Mouse (Mus musculus): ENCODE data around the gene Ano6.

The Ano6 gene

GRCm38 (mm10) chr15:95855953-95856352 is 65.3 kb downstream of the Ano6 start:
- WGBS = 76% methylated on average over 7 of the region's 7 CpGs

DNA sequence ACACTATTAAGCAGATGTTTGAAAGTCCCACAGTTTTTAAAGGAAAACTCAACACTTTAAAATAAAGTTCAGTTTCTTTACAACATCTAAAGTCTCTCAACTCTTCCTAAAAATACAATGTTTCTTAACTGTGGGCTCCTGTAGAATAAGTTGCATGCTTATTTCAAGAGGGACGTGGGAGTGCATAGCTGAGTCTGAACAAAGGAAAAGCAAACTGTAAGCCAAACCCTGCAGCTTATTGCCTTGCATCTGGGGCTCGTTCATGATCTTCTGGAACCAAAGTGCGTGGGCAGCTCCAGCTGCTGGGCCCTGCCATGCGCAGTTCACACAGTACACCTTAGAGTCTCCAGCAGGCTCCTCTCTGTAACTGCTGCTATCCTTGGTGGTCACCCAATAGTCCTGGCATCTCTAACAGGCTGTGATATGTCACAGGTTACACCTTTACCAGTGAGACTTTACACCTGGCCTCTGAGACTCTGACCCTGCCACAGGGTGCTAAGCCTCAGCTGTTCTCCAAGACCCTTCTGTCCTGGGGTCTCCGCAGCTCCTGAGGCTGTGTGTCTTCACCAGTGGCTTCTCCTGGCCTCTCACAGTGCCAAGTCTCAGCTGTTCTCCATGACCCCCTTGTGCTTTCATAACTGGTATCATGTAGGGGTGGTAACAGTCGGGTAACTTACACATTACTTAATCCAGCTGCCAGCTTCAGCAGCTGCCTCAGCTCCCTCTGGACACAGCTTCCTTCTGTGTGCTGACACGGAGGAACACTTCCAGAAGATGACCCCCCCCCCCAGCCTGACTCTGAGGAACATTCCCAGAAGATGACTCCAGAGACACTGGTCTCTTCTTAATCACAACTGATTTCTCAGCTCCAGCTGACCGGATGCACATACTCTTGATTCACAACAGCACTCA is 66.3 kb downstream of the Ano6 start:
- 69% methylated on average over 8 of the region's 8 CpGs for WGBS

DNA sequence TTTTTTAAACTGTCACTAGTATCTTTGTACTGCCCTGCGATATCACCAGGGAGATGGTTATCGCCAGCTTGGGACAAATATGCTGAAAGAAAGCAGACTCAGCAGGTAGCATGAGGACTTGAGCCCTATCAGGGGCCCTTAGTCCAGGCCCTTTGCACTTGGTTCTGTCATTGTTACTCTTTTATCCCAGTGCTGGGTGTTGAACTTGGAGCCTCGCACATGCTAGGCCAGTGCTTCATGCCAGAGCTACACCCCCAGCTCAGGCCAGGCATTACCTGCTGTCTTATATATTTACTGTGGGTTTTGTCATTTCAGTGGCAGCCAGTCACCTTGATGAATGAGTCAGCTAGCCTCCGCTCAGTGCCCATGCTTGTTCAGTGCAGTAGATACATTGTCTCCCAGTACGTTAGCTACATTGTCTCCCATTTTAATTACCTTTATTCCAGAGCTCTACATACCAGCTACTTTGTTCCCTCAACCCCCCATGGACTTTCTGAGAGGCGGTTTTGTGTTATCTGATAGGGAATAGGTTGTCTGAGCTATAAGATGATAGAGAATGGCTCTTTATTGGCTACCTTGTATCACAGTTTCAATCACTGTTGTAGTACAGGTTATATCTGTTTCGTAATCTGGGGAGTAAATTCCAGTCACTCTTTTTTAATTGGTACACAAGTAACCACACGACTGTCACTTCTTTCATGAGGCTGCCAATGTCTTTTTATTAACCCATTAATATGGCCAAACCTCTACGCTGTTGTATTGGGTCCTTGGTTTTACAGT is 68.4 kb downstream of the Ano6 start:
- WGBS = 93% methylated on average over 9 of the region's 9 CpGs

GRCm38 (mm10) chr15:95863865-95864660 is 73.4 kb downstream of the Ano6 start:
- 89% methylated on average over 17 of the region's 17 CpGs for WGBS

DNA sequence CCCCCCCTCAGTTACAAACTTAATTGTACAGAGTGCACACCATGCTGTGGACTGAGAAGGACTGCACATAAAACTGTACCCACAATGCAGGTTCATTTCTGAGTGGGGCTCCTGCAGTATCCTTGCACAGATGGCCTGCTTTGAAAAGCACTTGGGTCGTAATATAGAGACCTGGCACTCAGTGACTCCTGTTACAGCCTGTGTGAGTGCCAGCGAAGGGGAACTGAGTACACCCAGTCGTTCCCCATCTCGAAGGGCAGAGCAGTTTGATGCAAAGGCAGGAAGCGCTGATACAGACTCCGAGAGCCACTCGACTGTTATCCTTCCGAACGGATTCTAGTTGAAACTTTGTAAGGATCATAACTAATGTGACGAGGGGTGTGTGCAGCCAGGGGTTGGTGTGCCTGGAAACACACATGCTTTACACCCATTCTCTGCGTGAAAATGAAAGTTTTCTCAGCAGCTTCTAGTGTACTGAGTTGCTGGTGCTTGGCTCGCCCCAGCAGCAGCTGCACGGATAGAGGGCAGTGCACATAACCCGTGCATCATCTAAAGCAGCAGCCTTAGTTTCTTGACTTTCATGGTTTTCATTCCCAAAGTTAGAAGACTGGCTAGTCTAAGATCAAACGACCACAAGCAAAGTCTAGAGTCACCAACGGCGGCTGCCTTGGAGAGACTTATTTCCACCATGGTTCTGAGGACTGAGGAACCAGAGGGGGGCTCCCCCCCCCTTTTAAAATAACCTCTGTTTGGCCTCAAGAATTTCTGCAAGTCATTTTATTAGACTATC is 74.9 kb downstream of the Ano6 start:
- 90% methylated on average over 17 of the region's 17 CpGs for WGBS

GRCm38 (mm10) chr15:95868172-95868571 is 77.5 kb downstream of the Ano6 start:
- 96% methylated on average over 4 of the region's 4 CpGs for WGBS

- 97% methylated on average over 5 of the region's 5 CpGs for WGBS
These were observed 79.0 kb downstream of the Ano6 start for GRCm38 (mm10) chr15:95869611-95870010.

GRCm38 (mm10) chr15:95871631-95872030 is 81.0 kb downstream of the Ano6 start:
- WGBS = 86% methylated on average over 15 of the region's 15 CpGs

DNA sequence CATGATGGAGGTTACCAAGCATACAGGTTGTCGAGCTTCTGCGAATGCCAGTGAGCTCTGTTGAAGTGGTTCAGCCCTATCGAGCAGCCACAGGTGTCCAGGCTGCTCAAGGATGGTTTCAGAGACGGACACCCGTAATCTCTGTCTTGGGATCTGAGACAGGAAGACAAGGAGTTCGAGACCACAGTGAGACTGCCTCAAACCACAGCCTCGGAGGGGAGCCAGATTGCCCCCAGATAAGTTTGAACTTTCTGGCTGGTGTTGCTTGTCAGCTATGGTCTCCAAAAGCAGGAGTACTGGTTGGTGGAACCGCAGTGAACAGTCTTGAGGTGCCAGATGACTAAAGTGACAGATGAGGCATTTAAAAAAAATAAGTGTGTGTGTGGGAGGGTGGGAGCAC is 81.8 kb downstream of the Ano6 start:
- 90% methylated on average over 8 of the region's 8 CpGs for WGBS

- 70% methylated on average over 1 of the region's 1 CpGs for WGBS
These were observed 82.6 kb downstream of the Ano6 start for GRCm38 (mm10) chr15:95873276-95873675.

GRCm38 (mm10) chr15:95874216-95874615 is 83.6 kb downstream of the Ano6 start:
- 77% methylated on average over 5 of the region's 5 CpGs for WGBS

- 93% methylated on average over 8 of the region's 8 CpGs for WGBS
These were observed 84.1 kb downstream of the Ano6 start for GRCm38 (mm10) chr15:95874726-95875125.

DNA sequence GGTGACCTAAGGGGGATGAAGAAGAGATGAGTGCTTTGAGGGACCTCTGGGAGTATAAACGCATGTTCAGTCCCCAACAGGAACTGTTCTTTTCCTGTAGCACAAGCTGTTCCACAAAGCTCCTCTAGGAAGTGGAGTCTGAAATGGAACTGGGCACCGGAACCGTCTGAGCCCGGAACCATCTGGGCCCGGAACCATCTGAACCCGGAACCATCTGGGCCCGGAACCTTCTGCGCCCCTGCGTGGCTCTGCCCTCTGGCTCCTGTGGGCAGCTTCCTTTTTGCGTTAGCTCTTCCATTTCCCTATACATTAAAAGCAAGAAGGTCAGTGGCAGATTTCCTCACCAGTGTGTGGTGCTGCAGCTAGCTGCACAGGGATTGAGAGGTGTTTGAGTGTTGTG is 85.3 kb downstream of the Ano6 start:
- WGBS = 73% methylated on average over 10 of the region's 10 CpGs

DNA sequence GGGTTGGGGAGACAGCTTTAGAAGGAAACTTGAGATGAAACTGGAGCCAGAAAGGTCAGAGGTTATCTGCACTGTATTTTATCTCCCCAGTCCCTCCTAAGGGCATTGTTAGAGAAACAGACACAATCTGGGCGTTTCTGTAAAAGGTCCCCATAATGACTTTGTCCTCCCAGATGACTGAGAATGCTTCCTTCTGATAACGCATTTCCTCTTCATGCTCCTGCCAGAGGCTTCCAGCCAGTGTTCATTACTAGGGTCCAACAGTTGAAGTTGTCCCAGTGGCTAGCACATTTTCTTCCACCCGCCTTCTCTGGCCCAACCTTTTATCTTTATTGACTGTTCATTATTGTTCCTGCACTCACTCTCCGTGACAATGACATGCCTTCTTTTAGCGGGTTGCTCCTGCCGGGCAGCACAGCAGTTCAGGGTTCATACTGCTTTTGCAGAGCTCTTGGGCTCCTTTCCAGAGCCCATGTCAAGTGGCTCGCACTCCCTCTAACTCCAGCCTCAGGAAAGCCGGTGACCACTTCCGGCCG is 90.0 kb downstream of the Ano6 start:
- WGBS = 65% methylated on average over 10 of the region's 10 CpGs

DNA sequence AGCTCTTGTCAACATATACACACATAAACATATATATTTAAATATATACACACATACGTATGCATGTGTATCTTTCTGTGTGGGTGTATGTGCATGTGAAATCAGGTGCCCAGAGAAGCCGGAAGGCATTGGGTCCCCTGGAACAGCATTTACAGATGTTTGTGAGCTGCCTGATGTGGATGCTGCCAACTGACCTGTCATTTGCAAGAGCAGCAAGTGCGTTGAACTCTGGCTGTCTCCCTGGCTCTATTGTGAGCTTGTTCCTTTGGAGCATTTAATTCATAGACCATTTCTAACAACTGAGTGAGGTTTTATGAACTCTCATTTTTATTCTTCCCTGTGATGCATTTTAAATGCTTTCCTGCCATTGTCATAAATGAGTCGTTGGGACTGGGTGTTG is 91.8 kb downstream of the Ano6 start:
- WGBS = 87% methylated on average over 4 of the region's 4 CpGs

DNA sequence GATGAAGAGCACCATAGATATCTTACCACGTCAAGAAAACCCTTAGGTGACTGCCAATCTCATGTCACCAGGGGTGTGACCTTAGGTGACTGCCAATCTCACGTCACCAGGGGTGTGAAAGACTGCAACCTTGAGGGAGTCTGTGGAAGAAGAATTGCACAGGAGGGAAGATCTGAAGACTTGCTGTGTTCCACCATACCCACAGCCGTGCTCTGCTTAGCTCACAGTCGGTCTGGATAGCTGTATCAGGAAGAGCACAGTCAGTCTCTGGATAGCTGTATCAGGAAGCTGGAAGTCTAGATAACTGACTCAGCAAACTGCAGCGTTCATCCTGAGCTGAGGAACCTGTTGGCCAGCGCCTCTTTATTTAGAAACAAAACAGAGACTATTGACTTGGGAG is 92.9 kb downstream of the Ano6 start:
- 77% methylated on average over 6 of the region's 6 CpGs for WGBS

GRCm38 (mm10) chr15:95884658-95885620 is 94.3 kb downstream of the Ano6 start:
- whole genome bisulfite sequencing = 77% methylated on average over 10 of the region's 10 CpGs

DNA sequence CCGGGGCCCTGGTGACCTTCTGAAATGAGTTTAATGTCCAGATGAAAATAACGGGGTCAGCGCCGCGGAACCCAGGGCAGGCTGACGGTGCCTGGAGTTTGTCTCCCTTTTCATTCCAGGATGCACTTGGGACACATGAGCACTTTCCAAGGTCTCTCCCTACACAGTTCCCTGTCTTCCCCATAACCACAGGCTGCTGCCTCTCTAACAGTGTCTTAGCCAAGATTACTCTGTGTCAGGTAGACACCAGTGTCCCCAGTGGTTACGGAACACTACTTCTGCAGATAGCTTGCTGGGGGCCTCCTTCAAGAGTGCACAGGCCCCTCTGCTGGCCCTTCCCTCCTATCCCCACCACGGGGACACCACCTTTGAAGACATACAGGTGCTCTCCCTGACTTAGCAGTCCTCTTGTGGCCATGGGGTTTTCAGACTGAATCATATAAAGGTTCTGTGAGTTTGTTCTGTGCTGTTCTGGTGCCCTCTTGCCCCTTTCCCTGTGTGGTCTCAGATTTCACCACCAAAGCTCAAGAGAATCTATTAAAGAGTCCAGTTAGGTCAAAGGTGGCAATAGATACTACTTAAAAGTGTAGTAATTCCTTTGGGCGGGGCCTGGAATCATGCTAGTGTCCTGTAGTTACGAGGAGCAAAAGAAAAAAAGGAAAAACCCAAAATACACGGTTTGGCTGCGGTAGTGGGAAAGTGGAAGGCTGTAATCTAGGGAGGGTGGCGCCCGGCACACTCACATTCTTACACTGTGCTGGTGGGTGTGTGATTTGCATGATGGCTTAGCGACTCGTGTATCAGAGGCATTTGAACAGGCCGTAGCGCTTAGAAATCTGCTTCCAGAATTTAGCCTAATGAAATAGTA is 95.5 kb downstream of the Ano6 start:
- 69% methylated on average over 18 of the region's 18 CpGs for WGBS

DNA sequence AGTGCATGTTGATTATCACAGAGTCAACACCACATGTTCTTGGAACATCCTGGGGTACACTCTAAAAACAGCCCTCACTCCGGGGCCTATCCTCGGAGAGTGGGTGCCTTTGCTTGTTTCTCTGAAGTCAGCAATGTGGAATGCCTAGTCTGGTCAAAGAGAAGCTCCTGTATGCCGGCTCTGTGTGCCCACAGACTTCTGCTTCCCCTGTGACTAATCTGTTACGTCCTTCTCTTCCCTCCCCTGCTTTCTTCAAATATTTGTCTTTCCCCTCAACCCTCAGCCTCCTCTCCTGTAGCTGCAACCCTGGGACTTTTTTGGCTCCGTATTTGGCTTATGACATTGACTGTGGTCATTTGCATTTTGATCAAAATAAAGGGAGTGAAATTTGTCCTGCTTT is 96.7 kb downstream of the Ano6 start:
- 20% methylated on average over 5 of the region's 5 CpGs for WGBS
